Mouse (Mus musculus): Measurements from ENCODE around the gene Sik2. TPM values are rescaled to one million over a fixed set of nuclear protein-coding genes. Genes with fewer than 3 reads are reported as not detected.

Gene Sik2
- polyA plus RNA-seq, 1 experiment from 2014 or later: 14.2 TPM

- DNase-seq (ENCODE audit: low spot score): no peak
- H3K4me1 ChIP-seq: peaks cover 10% of the 10 kb centered on the region
- H3K27me3 ChIP-seq (ENCODE audit: insufficient read depth, poor library complexity, severe bottlenecking): no peaks in the 10 kb centered on the region
- WGBS: 86% methylated on average over 2 of the region's 2 CpGs
- H3K27ac ChIP-seq: no peak overlapping the region
- H3K9me3 ChIP-seq: no peaks in the 10 kb centered on the region
- peaks cover 78% of the 10 kb centered on the region for H3K36me3 ChIP-seq
- H3K4me3 ChIP-seq: no peak overlapping the region
These were observed 140.7 kb downstream of the Sik2 start for GRCm38 (mm10) chr9:50868182-50868581.

GRCm38 (mm10) chr9:50867015-50867414, 141.9 kb downstream of the Sik2 start:
- 95% methylated on average over 6 of the region's 6 CpGs for WGBS
- Histone ChIP-seq H3K4me3 (no peak overlapping the region), H3K4me1 (peaks cover 10% of the 10 kb centered on the region), H3K27ac (no peak overlapping the region), H3K9me3 (no peaks in the 10 kb centered on the region), H3K36me3 (peaks cover 79% of the 10 kb centered on the region), H3K27me3 (ENCODE audit: insufficient read depth, poor library complexity, severe bottlenecking) (no peaks in the 10 kb centered on the region)
- DNase-seq (ENCODE audit: low spot score): no peak

- H3K27ac ChIP-seq: peak overlapping the region; percentile 76
- H3K27me3 ChIP-seq (ENCODE audit: insufficient read depth, poor library complexity, severe bottlenecking): no peaks in the 10 kb centered on the region
- peaks cover 10% of the 10 kb centered on the region for H3K4me1 ChIP-seq
- no peaks in the 10 kb centered on the region for H3K9me3 ChIP-seq
- 76% methylated on average over 8 of the region's 8 CpGs for WGBS
- H3K36me3 ChIP-seq: peaks cover 86% of the 10 kb centered on the region
- no peak for DNase-seq (ENCODE audit: low spot score)
- H3K4me3 ChIP-seq: no peak overlapping the region
These were observed 143.1 kb downstream of the Sik2 start for GRCm38 (mm10) chr9:50865803-50866202.

- no peak for DNase-seq (ENCODE audit: low spot score)
- no peaks in the 10 kb centered on the region for H3K27me3 ChIP-seq (ENCODE audit: insufficient read depth, poor library complexity, severe bottlenecking)
- peaks cover 86% of the 10 kb centered on the region for H3K36me3 ChIP-seq
- peaks cover 10% of the 10 kb centered on the region for H3K4me1 ChIP-seq
- H3K9me3 ChIP-seq: no peaks in the 10 kb centered on the region
- peak overlapping the region; percentile 22; the same call in 1 of the 2 replicates for H3K4me3 ChIP-seq
- 39% methylated on average over 5 of the region's 5 CpGs for WGBS
- H3K27ac ChIP-seq: peak overlapping the region; percentile 76; the same call in 1 of the 2 replicates
These were observed 144.0 kb downstream of the Sik2 start for GRCm38 (mm10) chr9:50864877-50865276.

GRCm38 (mm10) chr9:50863824-50864223, 145.0 kb downstream of the Sik2 start:
- DNase-seq (ENCODE audit: low spot score): no peak
- Histone ChIP-seq H3K27ac (peak overlapping the region; percentile 62; the same call in 1 of the 2 replicates), H3K9me3 (no peaks in the 10 kb centered on the region), H3K4me1 (peaks cover 10% of the 10 kb centered on the region), H3K36me3 (peaks cover 89% of the 10 kb centered on the region), H3K27me3 (ENCODE audit: insufficient read depth, poor library complexity, severe bottlenecking) (no peaks in the 10 kb centered on the region), H3K4me3 (no peak overlapping the region)
- 88% methylated on average over 4 of the region's 4 CpGs for WGBS

GRCm38 (mm10) chr9:50861119-50861839, 147.6 kb downstream of the Sik2 start:
- Histone ChIP-seq H3K4me1 (peaks cover 14% of the 10 kb centered on the region), H3K4me3 (no peak overlapping the region), H3K36me3 (peaks cover 66% of the 10 kb centered on the region), H3K9me3 (no peaks in the 10 kb centered on the region), H3K27me3 (ENCODE audit: insufficient read depth, poor library complexity, severe bottlenecking) (no peaks in the 10 kb centered on the region), H3K27ac (no peak overlapping the region)
- no peak for DNase-seq (ENCODE audit: low spot score)
- 90% methylated on average over 18 of the region's 18 CpGs for WGBS

- Histone ChIP-seq H3K9me3 (no peaks in the 10 kb centered on the region), H3K27me3 (ENCODE audit: insufficient read depth, poor library complexity, severe bottlenecking) (no peaks in the 10 kb centered on the region), H3K27ac (no peak overlapping the region), H3K4me1 (peaks cover 19% of the 10 kb centered on the region), H3K4me3 (no peak overlapping the region), H3K36me3 (peaks cover 51% of the 10 kb centered on the region)
- WGBS: 93% methylated on average over 6 of the region's 6 CpGs
- DNase-seq (ENCODE audit: low spot score): no peak
These were observed 150.2 kb downstream of the Sik2 start for GRCm38 (mm10) chr9:50858681-50859080.

- DNase-seq (ENCODE audit: low spot score): peak; percentile 79
- H3K4me1 ChIP-seq: peaks cover 25% of the 10 kb centered on the region
- H3K4me3 ChIP-seq: peak overlapping the region; percentile 96
- H3K36me3 ChIP-seq: peaks cover 36% of the 10 kb centered on the region
- peak overlapping the region; percentile 95 for H3K27ac ChIP-seq
- H3K9me3 ChIP-seq: no peaks in the 10 kb centered on the region
- H3K27me3 ChIP-seq (ENCODE audit: insufficient read depth, poor library complexity, severe bottlenecking): no peaks in the 10 kb centered on the region
- WGBS: under 1% methylated on average over 46 of the region's 46 CpGs
These were observed 151.7 kb downstream of the Sik2 start for GRCm38 (mm10) chr9:50857082-50857641.

- WGBS: 2% methylated on average over 45 of the region's 45 CpGs
- Histone ChIP-seq H3K27me3 (ENCODE audit: insufficient read depth, poor library complexity, severe bottlenecking) (no peaks in the 10 kb centered on the region), H3K36me3 (peaks cover 29% of the 10 kb centered on the region), H3K4me1 (peaks cover 25% of the 10 kb centered on the region), H3K4me3 (peak overlapping the region; percentile 96), H3K27ac (peak overlapping the region; percentile 95), H3K9me3 (no peaks in the 10 kb centered on the region)
- peak; percentile 95 for DNase-seq (ENCODE audit: low spot score)
These were observed 152.4 kb downstream of the Sik2 start for GRCm38 (mm10) chr9:50856341-50857081.

GRCm38 (mm10) chr9:50855780-50856179, 153.1 kb downstream of the Sik2 start:
- Histone ChIP-seq H3K4me3 (peak overlapping the region; percentile 96), H3K4me1 (peaks cover 28% of the 10 kb centered on the region), H3K9me3 (no peaks in the 10 kb centered on the region), H3K27ac (peak overlapping the region; percentile 95; the same call in 1 of the 2 replicates), H3K36me3 (peaks cover 22% of the 10 kb centered on the region), H3K27me3 (ENCODE audit: insufficient read depth, poor library complexity, severe bottlenecking) (no peaks in the 10 kb centered on the region)
- no peak for DNase-seq (ENCODE audit: low spot score)
- WGBS: 61% methylated on average over 5 of the region's 5 CpGs

GRCm38 (mm10) chr9:50855133-50855766, 153.6 kb downstream of the Sik2 start:
- no peak for DNase-seq (ENCODE audit: low spot score)
- WGBS: 80% methylated on average over 5 of the region's 5 CpGs

GRCm38 (mm10) chr9:50854376-50854775, 154.5 kb downstream of the Sik2 start:
- Histone ChIP-seq H3K36me3 (peaks cover 8% of the 10 kb centered on the region), H3K27me3 (ENCODE audit: insufficient read depth, poor library complexity, severe bottlenecking) (no peaks in the 10 kb centered on the region), H3K4me1 (peaks cover 41% of the 10 kb centered on the region), H3K4me3 (no peak overlapping the region), H3K9me3 (no peaks in the 10 kb centered on the region), H3K27ac (peak overlapping the region; percentile 52; the same call in 1 of the 2 replicates)
- peak; percentile 87 for DNase-seq (ENCODE audit: low spot score)
- WGBS: 59% methylated on average over 8 of the region's 8 CpGs

More at GRCm38 (mm10) chr9:50855133-50855766, 153.6 kb downstream of the Sik2 start:
- no peaks in the 10 kb centered on the region for H3K9me3 ChIP-seq
- H3K36me3 ChIP-seq: peaks cover 17% of the 10 kb centered on the region
- peak overlapping the region; percentile 95; the same call in 1 of the 2 replicates for H3K27ac ChIP-seq
- H3K27me3 ChIP-seq (ENCODE audit: insufficient read depth, poor library complexity, severe bottlenecking): no peaks in the 10 kb centered on the region
- H3K4me3 ChIP-seq: no peak overlapping the region
- peaks cover 34% of the 10 kb centered on the region for H3K4me1 ChIP-seq
